Mouse (Mus musculus): ENCODE measurements around the gene Eif2b1. TPM values are rescaled to one million over a fixed set of nuclear protein-coding genes. Genes with fewer than 3 reads are reported as not detected.
"Not testable (repeated sequence)": the region's sequence is repeated elsewhere in the genome, so short reads cannot be mapped to it uniquely, and the experiment has no call there.

Eif2b1 gene
- total RNA-seq, 2 experiments from 2014 or later, result 42.0 to 49.9 TPM

- not testable (repeated sequence) for DNase-seq
Measured at GRCm38 (mm10) chr5:124550737-124551136, 28.2 kb downstream of the Eif2b1 start.

GRCm38 (mm10) chr5:124541602-124541973, 37.3 kb downstream of the Eif2b1 start:
- DNase-seq, result no peak

GRCm38 (mm10) chr5:124540905-124541601, 37.9 kb downstream of the Eif2b1 start:
- peak; percentile 86 for DNase-seq

- DNase-seq, result peak; percentile 97
Measured at GRCm38 (mm10) chr5:124540383-124540786, 38.5 kb downstream of the Eif2b1 start, which contains the start of gene Tmed2. TSS of gene Tmed2 (plus strand) at chr5:124540695.

- no peak for DNase-seq
Measured at GRCm38 (mm10) chr5:124539905-124540304, 39.0 kb downstream of the Eif2b1 start.

DNA sequence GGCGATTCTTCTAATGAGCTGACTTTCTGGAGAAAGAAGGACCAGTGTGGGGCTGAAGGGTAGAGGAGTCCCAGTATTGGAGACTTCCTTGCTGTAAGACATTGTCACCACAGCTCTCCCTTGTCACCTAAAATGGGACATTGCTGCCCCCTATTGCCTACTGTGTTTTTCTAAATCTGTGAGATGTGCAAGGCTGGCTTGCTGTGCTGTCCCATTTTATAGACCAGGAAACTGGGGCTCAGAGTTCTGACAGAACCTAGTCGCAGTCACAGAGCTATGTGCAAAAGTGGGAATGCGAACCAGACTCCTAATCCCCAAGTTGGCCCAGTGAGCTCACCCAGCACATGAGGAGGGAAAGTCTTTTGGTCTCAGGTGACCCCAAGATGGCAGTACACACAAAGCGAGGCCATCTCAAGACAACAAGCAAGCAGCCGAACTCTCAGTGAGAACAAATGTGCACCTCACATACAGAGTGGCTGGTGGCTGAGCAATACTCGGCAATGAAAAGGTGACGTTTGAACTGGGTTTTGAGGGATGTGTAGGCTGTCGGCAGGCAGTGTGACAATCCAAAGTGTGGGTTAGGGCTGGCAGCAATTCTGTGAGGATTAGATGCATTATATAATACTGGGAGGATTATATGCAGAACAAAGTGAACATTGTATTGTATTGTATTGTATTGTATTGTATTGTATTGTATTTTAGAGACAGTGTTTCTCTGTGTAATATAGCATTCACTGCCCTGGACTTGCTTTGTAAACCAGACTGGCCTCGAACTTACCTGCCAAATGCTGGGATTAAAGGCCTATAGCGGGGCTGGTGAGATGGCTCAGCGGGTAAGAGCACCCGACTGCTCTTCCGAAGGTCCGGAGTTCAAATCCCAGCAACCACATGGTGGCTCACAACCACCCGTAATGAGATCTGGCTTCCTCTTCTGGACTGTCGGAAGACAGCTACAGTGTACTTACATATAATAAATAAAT, 39.8 kb downstream of the Eif2b1 start:
- DNase-seq, result peak; percentile 72

GRCm38 (mm10) chr5:124536776-124537175, 42.2 kb downstream of the Eif2b1 start:
- DNase-seq, result peak; percentile 72

DNA sequence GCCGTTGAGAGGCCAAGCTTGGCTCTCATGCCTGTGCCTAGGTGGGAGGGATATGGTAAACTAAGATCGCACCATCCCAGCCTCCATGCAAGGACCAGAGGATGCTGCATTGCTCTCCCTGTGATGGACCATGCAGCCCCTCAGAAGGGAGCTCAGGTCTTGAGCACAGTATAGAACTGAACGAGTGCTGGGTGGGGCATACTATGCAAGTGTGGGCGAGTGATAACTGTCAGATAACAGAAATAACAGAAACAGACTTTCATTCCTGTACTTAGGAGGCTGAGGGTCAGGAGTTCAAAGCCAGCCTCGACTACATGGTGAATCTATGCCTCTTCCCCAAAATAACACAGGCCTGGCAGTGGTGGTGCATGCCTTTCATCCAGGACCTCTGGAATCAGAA, 43.9 kb downstream of the Eif2b1 start:
- DNase-seq, result no peak

- DNase-seq, result peak; percentile 26
Measured at GRCm38 (mm10) chr5:124532451-124532850, 46.5 kb downstream of the Eif2b1 start.

GRCm38 (mm10) chr5:124531583-124531930, 47.4 kb downstream of the Eif2b1 start:
- no peak for DNase-seq

DNA sequence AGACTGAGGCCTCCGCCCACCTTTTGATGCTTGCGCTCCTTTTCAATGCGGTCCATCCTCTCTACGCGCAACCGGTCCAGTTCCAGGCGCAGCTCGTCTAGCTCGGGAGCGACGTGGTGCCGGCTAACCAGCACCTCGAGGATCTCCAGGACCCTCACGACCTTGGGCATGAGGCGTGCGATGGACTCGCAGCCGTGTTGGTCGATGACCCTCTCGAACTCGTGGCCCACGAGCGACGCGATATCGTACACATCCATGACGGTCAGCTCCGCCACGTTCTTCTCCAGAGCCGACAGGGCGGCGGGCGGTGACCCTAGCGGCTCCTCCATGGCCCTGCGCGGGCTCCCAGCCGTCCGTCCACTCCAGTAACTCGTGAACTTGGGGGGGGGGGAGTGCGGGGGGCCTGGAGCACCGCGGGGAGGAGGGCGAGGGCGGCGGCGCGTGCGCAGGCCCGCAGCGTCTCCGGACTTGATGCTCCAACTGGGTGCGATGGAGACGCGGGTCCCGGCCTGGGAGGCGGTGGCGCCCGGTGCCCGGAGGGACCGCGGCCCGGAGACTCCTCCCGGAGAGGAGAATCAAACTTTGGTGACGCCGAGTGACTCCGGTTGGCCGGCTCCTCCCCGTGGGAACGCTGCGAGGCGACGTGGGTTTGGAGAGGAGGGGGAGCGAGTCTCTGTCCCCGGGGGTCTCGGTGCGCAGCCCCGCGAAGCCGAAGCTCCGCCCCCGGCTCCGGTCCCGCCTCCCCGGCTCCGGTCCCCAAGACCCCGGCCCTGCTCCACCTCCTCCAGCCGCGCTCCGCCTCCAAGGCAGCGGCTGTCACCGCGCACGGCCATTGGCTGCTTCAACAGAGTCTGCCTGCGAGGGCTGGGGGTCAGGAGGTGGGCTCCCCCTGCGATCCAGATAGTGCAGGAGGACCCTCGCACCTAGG, 48.0 kb downstream of the Eif2b1 start, which contains the start of gene Rilpl1:
Gene Rilpl1, minus strand, starts transcription at position 737 of the 928 bp plus-strand sequence.
- DNase-seq, result peak; percentile 89

- DNase-seq, result no peak
Measured at GRCm38 (mm10) chr5:124529697-124530096, 49.2 kb downstream of the Eif2b1 start.

GRCm38 (mm10) chr5:124529191-124529651, 49.7 kb downstream of the Eif2b1 start:
- DNase-seq, result peak; percentile 30

DNA sequence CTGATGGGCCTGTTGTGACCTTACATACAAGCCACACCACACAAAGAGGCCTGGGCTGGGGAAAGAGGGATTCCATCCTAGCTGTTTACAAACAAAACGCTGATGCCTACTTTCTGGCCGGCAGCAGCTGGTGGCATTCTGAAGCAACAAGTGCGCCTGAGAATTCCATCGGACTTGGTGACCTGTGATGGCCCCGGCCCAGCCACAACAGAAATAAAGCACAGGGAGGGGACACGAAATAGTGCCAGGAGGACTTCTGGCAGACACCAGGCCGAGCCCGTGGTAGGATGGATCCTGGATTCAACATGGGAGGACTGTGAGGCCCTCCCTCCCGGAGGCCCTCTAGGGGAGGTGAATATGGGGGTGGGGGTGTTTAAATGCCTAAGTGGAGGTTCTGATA, 50.1 kb downstream of the Eif2b1 start:
- DNase-seq, result no peak

DNA sequence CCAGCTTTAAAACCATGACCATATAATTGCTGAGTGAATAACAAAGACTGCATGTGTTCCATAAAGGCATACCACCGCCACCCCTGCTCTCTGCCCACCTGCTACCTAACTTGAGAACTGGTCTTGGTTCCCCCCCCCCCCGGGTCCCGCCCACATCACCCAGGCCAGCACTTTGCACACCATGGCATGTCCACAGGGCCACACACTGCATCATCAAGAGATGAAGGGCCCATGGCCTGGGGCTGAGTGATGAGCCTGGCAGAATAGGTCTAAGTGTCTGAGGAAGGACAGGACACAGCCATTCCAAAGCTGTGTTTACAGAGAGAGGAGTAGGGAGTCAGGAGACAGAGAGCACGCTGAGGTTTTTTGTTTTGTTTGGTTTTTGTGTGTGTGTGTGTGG, 50.6 kb downstream of the Eif2b1 start:
- DNase-seq, result no peak

GRCm38 (mm10) chr5:124524943-124525342, 54.0 kb downstream of the Eif2b1 start:
- DNase-seq, result no peak

DNA sequence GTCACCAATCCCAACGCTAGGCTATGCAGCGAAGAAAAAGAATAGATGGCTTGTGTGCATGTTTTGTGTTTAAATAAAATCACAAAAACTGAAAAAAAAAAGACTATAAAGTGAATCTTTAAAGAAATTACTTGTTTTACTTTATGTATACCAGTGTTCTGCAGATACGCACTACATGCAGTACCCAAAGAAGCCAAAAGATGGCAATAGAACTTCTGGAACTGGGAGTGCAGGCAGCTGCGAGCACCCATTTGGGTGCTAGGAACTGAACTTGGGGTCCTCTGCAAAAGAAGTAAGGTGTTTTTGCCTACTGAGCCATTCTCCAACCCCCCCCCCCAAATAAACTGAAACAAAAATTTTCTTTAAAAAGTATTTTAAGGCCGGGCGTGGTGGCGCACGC, 55.9 kb downstream of the Eif2b1 start:
- DNase-seq, result no peak

GRCm38 (mm10) chr5:124521588-124521987, 57.3 kb downstream of the Eif2b1 start:
- DNase-seq, result no peak
